Mouse (Mus musculus) hindbrain, embryonic 16.5 days (tissue): ENCODE results near the gene Tfap2a. TPM values are rescaled to one million over a fixed set of nuclear protein-coding genes. Genes with fewer than 3 reads are reported as not detected.

Experiments
- ATAC-seq: fragments of 200-750 bp; cut with Nextera tagmentation; 2 replicates; pipeline ENCODE4 v1.8.0; 2017; ENCODE audit warnings: moderate TSS enrichment, moderate library complexity
- H3K27ac ChIP-seq: fragments of 300-500 bp; sonication (generic); 2 replicates; pipeline ENCODE4 v1.5.1; 2014; ENCODE audit warnings: low read depth, mild to moderate bottlenecking, control low read depth, low read length, moderate library complexity
- H3K27me3 ChIP-seq: fragments of 300-500 bp; sonication (generic); replicated peaks from 2 replicates; pipeline ENCODE4 v1.6.1; 2014; ENCODE audit warnings: low read length; ENCODE audit not compliant: control insufficient read depth, insufficient read depth
- H3K36me3 ChIP-seq: fragments of 300-500 bp; sonication (generic); 2 replicates; pipeline ENCODE4 v1.6.1; 2014; ENCODE audit warnings: mild to moderate bottlenecking, low read length, moderate library complexity, mixed read lengths; ENCODE audit not compliant: control insufficient read depth, insufficient read depth
- H3K4me1 ChIP-seq: fragments of 300-500 bp; sonication (generic); 2 replicates; pipeline ENCODE4 v1.6.1; 2014; ENCODE audit warnings: low read depth, low read length; ENCODE audit not compliant: control insufficient read depth, insufficient read depth
- H3K4me2 ChIP-seq: fragments of 300-500 bp; sonication (generic); 2 replicates; pipeline ENCODE4 v1.6.1; 2014; ENCODE audit warnings: mild to moderate bottlenecking, low read length, control low read depth, moderate library complexity
- H3K4me3 ChIP-seq: fragments of 300-500 bp; sonication (generic); 2 replicates; pipeline ENCODE4 v1.5.1; 2014; ENCODE audit warnings: mild to moderate bottlenecking, low read length, control low read depth, moderate library complexity
- H3K9ac ChIP-seq: fragments of 300-500 bp; sonication (generic); 2 replicates; pipeline ENCODE4 v1.6.1; 2014; ENCODE audit warnings: low read depth, mild to moderate bottlenecking, control low read depth, low read length, moderate library complexity
- H3K9me3 ChIP-seq: fragments of 300-500 bp; sonication (generic); 2 replicates; pipeline ENCODE4 v1.6.1; 2014; ENCODE audit warnings: mild to moderate bottlenecking, low read length, moderate library complexity; ENCODE audit not compliant: control insufficient read depth
- WGBS: fragments of 180-500 bp; shearing (Covaris S2); extraction: QIAGEN DNeasy Blood & Tissue Kit; methylation state at CpG from one replicate; pipeline ENCODE4 v1.1.7; 2014; 5-methylcytosine and 5-hydroxymethylcytosine counted together
- polyA plus RNA-seq: library from polyadenylated mRNA; unstranded; fragments of >200 nt; fragmentation: Nextera tagmentation; extraction: Ambion mirVana; gene quantifications from 2 replicates; pipeline ENCODE4 v1.2.1, GENCODE M21; 2015

Gene Tfap2a
- polyA plus RNA-seq, 1 experiment from 2014 or later: 8.4 TPM

DNA sequence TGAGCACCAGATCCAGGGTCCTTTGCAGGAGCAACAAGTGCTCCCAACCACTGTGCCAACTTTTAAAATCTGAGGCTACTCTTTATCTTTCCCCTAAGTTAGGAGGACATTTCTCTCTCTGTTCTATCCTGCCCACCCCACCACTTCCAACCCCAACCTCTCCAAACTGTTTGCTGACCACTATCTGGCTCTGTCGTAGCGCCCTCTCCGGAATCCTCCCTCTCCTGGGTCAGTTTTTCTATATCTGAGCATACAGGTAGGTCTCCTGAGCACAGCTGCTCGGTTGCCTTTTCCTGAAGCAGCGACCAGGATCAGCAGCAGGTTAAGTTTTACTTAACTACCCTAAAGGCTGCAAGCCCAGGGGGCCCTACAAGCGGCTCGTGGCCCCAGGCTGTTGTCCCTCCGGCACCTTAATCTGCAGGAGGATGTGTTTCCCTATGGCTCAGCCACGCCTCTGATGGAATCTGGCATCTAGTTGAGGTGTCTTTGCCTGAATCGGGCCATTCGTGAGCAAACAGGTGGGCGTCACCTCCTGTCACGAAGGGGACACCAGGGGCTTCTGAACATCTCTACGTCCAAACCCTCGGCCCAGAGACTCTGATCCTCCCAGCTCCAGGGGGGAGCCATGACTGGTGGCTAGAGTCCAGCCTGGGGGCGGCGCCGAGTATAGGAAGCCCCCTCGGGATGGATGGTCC lies 6.1 kb upstream of the Tfap2a start:
- no peak for ATAC-seq
- Histone ChIP-seq H3K4me1 (peaks cover 4% of the 10 kb centered on the region), H3K27me3 (peaks cover 72% of the 10 kb centered on the region), H3K36me3 (no peaks in the 10 kb centered on the region), H3K27ac (no peak overlapping the region), H3K9ac (no peak overlapping the region; the same call in 1 of the 2 replicates), H3K4me2 (peak overlapping the region; percentile 36), H3K4me3 (no peak overlapping the region; the same call in 1 of the 2 replicates), H3K9me3 (peaks cover 2% of the 10 kb centered on the region)
- under 1% methylated on average over 19 of the region's 19 CpGs for WGBS

DNA sequence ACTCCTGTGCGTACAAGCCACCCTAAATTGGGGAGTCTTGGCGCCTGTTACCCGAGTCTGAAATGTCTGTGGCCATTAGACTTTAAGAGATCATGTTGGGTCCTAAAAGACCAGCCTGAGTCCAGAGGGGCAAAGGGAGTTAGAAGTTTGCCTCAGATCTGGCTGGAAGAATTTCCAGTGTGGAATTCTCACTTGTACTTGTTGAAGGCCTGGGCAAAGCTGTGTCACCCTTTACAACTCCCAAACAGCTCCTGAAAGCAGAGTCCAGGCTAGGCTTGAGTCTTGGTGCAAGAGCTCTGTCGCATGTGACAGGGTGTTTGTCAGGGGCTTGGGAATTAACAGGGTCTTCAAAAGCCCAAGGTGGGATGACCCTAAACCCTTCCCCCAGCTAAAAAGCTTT lies 5.0 kb upstream of the Tfap2a start:
- H3K4me2 ChIP-seq: no peak overlapping the region
- WGBS: 10% methylated on average over 4 of the region's 4 CpGs
- no peaks in the 10 kb centered on the region for H3K36me3 ChIP-seq
- H3K9me3 ChIP-seq: peaks cover 2% of the 10 kb centered on the region
- H3K4me3 ChIP-seq: no peak overlapping the region
- no peak for ATAC-seq
- no peak overlapping the region for H3K27ac ChIP-seq
- H3K9ac ChIP-seq: no peak overlapping the region
- H3K4me1 ChIP-seq: peaks cover 4% of the 10 kb centered on the region
- H3K27me3 ChIP-seq: peaks cover 82% of the 10 kb centered on the region

DNA sequence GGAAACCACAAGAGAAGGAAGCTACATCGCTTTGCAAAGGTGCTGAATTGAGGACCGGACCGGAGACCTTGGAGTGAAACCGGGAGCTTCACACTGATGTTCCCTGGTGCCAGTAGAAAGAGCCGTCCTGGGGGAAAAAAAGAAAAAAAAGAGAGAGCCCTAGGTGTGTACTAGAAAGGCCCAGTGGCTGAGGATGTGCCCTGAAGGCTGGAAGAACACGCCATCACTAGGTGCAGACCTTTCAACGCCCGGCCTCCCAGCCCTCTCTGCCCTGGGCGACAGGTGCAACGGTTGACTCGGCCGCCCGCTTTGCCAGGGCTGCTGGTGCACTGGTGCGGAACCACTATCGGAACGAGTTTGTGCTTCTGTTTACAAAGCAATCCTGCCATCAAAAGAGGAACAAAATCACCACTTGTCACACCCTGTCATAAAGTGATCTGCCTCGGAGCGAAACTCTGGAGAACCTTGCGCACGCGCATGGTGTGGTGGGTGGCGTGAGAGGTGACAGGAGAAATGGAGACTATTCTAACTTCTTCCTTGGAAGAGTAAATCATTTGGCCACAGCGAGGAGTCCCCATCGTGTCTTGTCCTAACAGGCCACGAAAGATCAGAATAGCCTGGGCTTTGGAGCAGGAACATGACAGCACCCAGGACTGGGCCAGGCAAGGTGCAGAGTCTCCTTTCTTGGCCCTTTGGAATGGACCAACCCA lies 3.8 kb upstream of the Tfap2a start:
- Histone ChIP-seq H3K4me2 (no peak overlapping the region), H3K9ac (no peak overlapping the region), H3K4me3 (no peak overlapping the region), H3K27me3 (peaks cover 86% of the 10 kb centered on the region), H3K36me3 (no peaks in the 10 kb centered on the region), H3K4me1 (peaks cover 6% of the 10 kb centered on the region), H3K9me3 (peaks cover 2% of the 10 kb centered on the region), H3K27ac (no peak overlapping the region)
- WGBS: 1% methylated on average over 25 of the region's 25 CpGs
- ATAC-seq: no peak

DNA sequence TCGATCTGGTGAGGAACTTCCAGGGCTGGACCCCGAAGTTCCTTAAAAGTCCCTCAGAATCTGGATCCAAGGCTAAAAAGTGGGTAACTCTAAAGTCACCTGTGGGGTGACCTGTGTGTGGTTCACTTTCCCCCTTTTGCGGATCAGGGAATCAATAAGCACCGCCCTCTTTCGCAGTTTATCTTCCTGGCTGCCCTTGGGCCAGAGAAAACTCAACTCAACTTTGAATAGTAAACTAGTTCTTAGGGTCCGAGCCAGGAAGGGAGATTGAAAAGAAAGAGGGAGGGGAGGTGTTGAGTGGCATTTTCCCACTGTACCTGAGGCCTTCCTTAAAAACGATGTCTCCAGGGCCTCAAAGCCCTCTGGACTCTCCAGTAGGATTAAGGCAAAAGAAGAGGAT lies 3.3 kb upstream of the Tfap2a start:
- Histone ChIP-seq H3K4me3 (no peak overlapping the region), H3K27ac (no peak overlapping the region), H3K4me1 (peaks cover 6% of the 10 kb centered on the region), H3K36me3 (no peaks in the 10 kb centered on the region), H3K9me3 (peaks cover 2% of the 10 kb centered on the region), H3K4me2 (no peak overlapping the region), H3K9ac (no peak overlapping the region), H3K27me3 (peaks cover 86% of the 10 kb centered on the region)
- WGBS: 2% methylated on average over 7 of the region's 7 CpGs
- ATAC-seq: no peak

DNA sequence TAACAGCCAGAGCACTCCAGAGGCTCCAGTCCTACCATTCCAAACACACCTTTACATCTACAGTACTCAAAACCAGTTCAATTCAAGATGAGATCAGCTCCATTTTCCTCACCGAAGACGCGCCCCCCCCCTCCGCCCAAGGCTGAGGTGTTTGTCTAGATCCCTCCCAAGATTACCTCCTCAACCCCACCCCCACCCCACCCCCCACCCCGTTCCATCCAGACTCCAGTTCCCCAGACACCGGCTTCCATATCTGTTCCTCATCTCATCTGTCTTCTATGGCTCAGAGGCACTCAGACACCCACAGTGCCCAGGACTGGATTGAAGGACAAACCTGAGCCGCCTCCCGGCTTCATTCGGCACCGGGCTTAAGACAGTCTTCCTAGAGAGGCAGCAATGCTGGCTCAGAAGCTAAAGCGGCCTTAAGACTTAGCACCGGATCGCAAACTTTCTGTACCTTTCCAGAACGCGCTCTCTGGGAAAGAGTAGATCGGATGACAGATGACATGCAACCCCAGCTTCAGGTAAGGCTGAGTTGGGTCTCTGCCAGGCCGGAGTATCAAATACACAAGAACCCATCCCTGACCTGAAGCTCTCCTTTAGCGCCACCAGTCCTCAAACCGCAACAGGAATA lies 2.7 kb upstream of the Tfap2a start:
- no peak overlapping the region for H3K27ac ChIP-seq
- no peaks in the 10 kb centered on the region for H3K36me3 ChIP-seq
- peaks cover 85% of the 10 kb centered on the region for H3K27me3 ChIP-seq
- peaks cover 2% of the 10 kb centered on the region for H3K9me3 ChIP-seq
- H3K4me2 ChIP-seq: no peak overlapping the region
- peaks cover 6% of the 10 kb centered on the region for H3K4me1 ChIP-seq
- no peak for ATAC-seq
- no peak overlapping the region for H3K4me3 ChIP-seq
- 2% methylated on average over 16 of the region's 19 CpGs for WGBS
- H3K9ac ChIP-seq: no peak overlapping the region

DNA sequence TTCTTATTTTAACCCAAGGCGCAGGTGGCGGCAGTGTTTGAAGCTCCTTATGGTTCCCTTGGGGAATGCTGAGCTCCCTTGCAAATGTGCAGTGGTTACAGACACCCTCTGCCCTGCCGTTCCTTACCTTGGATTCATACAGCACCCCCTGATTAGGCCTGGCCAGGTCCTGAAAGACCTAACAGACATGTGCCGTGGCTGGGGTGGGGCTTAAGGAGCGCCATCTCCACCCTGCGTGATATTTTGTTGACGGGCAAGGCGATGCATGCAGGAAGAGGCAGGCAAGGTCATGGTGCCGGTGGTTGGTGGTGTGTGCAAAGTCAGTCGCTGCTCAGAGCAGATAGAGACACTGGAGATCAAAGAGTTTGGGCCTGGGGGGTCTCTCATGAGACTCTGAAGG lies 1.7 kb upstream of the Tfap2a start:
- Histone ChIP-seq H3K4me2 (no peak overlapping the region), H3K4me3 (no peak overlapping the region), H3K27ac (no peak overlapping the region), H3K36me3 (no peaks in the 10 kb centered on the region), H3K4me1 (peaks cover 6% of the 10 kb centered on the region), H3K9me3 (peaks cover 2% of the 10 kb centered on the region; the same call in 1 of the 2 replicates), H3K27me3 (peaks cover 78% of the 10 kb centered on the region), H3K9ac (no peak overlapping the region)
- WGBS: 3% methylated on average over 10 of the region's 10 CpGs
- no peak for ATAC-seq

DNA sequence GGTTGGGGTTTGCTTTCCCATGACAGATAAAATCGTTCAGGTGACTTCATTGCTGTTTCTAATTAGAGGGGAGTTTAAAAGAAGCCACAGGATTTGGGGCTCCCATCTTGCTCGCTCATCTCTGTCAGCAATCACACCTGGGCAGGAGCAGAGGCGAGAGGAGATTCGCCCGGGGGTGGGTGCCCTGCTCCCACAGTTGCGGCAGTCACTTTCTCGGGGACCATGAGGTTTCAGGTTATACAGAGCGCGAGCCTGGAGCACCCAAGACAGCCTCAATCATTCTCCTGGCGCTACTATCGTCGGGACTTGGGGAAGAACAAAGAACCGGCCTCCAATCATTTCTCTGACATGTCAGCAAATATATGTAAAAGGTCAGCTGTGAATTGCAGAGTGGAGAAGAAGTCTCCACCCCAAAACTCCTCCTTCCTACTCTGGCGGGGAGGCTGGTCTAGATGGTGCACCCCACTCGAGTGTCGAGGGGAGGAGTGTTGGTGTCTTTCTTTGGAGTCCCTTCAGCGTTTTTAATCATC lies 1.0 kb upstream of the Tfap2a start:
- H3K4me2 ChIP-seq: no peak overlapping the region
- no peak overlapping the region for H3K9ac ChIP-seq
- peaks cover 2% of the 10 kb centered on the region; the same call in 1 of the 2 replicates for H3K9me3 ChIP-seq
- no peak for ATAC-seq
- H3K4me3 ChIP-seq: no peak overlapping the region
- no peak overlapping the region for H3K27ac ChIP-seq
- peaks cover 74% of the 10 kb centered on the region for H3K27me3 ChIP-seq
- H3K36me3 ChIP-seq: no peaks in the 10 kb centered on the region
- WGBS: under 1% methylated on average over 17 of the region's 17 CpGs
- H3K4me1 ChIP-seq: peaks cover 3% of the 10 kb centered on the region

DNA sequence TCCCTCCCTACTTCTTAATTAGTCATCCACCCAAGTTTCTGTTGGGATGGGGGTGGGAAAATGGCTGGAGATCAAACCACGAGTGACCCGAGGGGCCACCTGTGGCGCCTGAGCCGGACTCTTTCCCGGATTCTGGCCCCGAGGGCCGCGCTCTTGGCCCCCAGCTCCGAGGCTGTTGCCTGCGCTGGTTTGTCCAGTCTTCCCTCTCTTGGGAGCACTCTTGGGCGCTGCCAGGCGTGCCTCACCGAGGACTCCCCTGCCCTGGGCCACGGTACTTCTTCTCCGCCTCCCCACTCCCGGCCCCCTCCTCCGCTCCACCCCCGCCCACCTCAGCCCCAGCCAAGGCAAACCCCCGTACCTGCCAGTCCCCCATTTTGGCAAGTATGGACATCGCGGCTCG lies 415 bp downstream of the Tfap2a start:
- Histone ChIP-seq H3K4me3 (peak overlapping the region; percentile 19), H3K36me3 (no peaks in the 10 kb centered on the region), H3K9me3 (peaks cover 2% of the 10 kb centered on the region; the same call in 1 of the 2 replicates), H3K4me2 (peak overlapping the region; percentile 45), H3K4me1 (peaks cover 11% of the 10 kb centered on the region), H3K9ac (no peak overlapping the region), H3K27ac (no peak overlapping the region), H3K27me3 (peaks cover 69% of the 10 kb centered on the region)
- WGBS: under 1% methylated on average over 22 of the region's 22 CpGs
- no peak for ATAC-seq

DNA sequence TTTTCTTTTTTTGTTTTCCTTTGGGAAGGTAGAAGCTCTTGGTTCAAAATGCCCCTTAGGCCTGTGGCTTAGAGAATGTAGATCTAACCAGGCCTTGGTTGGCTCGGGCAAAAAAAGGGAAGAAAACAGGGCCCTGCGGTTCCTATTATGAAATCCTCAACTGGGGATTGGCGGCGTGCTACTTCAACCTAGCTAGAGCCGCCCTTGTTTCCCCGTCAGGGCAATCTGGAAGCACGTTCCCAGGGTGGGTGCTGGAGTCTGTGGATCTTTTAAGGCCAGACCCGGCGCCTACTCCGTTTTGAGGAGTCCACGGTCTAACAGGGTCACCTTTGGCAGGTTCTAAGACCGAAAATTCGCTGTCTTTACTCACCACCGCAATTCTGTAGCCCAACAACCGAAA lies 1.1 kb downstream of the Tfap2a start:
- Histone ChIP-seq H3K9me3 (peaks cover 2% of the 10 kb centered on the region; the same call in 1 of the 2 replicates), H3K9ac (no peak overlapping the region), H3K4me2 (no peak overlapping the region), H3K4me3 (no peak overlapping the region), H3K27me3 (peaks cover 64% of the 10 kb centered on the region), H3K4me1 (peaks cover 11% of the 10 kb centered on the region), H3K36me3 (no peaks in the 10 kb centered on the region), H3K27ac (no peak overlapping the region)
- 7% methylated on average over 15 of the region's 15 CpGs for WGBS
- no peak for ATAC-seq
